Mouse (Mus musculus) ES-Bruce4 (cell line): Measurements from ENCODE around the gene Emid1.
A peak's percentile ranks its signal among the peaks of the same experiment; 100 is the strongest.

Source experiments
- CTCF ChIP-seq: IDR thresholded peaks from one replicate; pipeline ENCODE4 v1.8.1; 2011; ENCODE audit warnings: low read depth, low read length
- EP300 ChIP-seq: IDR thresholded peaks from 2 replicates; pipeline ENCODE4 v1.6.1; 2011; ENCODE audit warnings: low read depth, low read length; ENCODE audit not compliant: insufficient read depth

- TF ChIP-seq CTCF (peak; percentile 99), EP300 (no peak)
Observed at GRCm38 (mm10) chr11:5181850-5182404, 29.9 kb upstream of the Emid1 start.
